Mouse (Mus musculus): ENCODE results near the gene Hbb-bh2. TPM values are rescaled to one million over a fixed set of nuclear protein-coding genes. Genes with fewer than 3 reads are reported as not detected.

The Hbb-bh2 gene
- total RNA-seq (2014; rRNA removed) (not detected in 2 replicates), polyA plus RNA-seq (2012; rRNA removed) (not detected in 2 replicates)

- Histone ChIP-seq H3K27ac (replicated peaks; ENCODE audit: insufficient read depth, low read depth, low read length) (no peak within 1 kb of the TSS), H3K36me3 (ENCODE audit: control insufficient read depth, insufficient read depth, low read length) (no peaks in the 10 kb centered on the region), H3K4me1 (ENCODE audit: control insufficient read depth, insufficient read depth, low read length) (no peaks in the 10 kb centered on the region), H3K9ac (ENCODE audit: low read depth, low read length) (no peak within 1 kb of the TSS), H3K79me2 (ENCODE audit: control insufficient read depth, insufficient read depth, low read length) (no peaks in the 10 kb centered on the region), H3K27me3 (ENCODE audit: control insufficient read depth, insufficient read depth, low read length) (no peaks in the 10 kb centered on the region), H3K4me3 (ENCODE audit: insufficient read depth, low read depth, low read length) (no peak within 1 kb of the TSS)
- no peak for DNase-seq (ENCODE audit: extremely low read depth, low read depth, low spot score)
- TF ChIP-seq POLR2A (IDR thresholded peaks at IDR 0.05; ENCODE audit: extremely low read depth, insufficient read depth, low read length), result no peak
- TF ChIP-seq CTCF (IDR thresholded peaks at IDR 0.05; ENCODE audit: low read depth, low read length), result no peak
- 58% methylated on average over 3 of the region's 3 CpGs for WGBS
Measured at GRCm38 (mm10) chr7:103840268-103840667, at the start of gene Hbb-bh2. Gene Hbb-bh2, minus strand, starts transcription at chr7:103840520.

DNA sequence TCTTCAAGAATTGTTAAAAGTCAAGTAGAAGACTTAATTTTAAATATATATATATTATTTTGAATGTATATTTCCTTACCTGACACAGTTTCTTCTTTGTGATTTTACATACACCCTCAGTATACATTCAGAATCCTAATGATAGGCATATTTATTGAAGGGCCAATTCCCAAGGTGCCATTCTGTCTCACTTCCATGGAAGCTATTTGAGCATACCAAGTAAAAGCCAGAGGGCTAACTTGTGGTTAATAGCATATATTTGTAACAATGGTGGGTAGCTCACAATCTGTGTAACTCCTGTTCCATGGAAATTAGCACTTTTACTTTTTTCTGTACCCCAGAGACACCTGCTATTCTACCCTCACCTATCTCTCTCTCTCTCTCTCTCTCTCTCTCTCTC lies 45.8 kb upstream of the Hbb-bh2 start, which contains the start of gene Olfr66:
TSS of gene Olfr66 (minus strand) at position 101 of the 400 bp plus-strand sequence.
- no peaks in the 10 kb centered on the region for H3K27me3 ChIP-seq (ENCODE audit: control insufficient read depth, insufficient read depth, low read length)
- DNase-seq (ENCODE audit: extremely low read depth, low read depth, low spot score), result no peak
- H3K36me3 ChIP-seq (ENCODE audit: control insufficient read depth, insufficient read depth, low read length), result no peaks in the 10 kb centered on the region
- no peak for TF ChIP-seq POLR2A (IDR thresholded peaks at IDR 0.05; ENCODE audit: extremely low read depth, insufficient read depth, low read length)
- no peak for TF ChIP-seq CTCF (IDR thresholded peaks at IDR 0.05; ENCODE audit: low read depth, low read length)
- H3K79me2 ChIP-seq (ENCODE audit: control insufficient read depth, insufficient read depth, low read length), result no peaks in the 10 kb centered on the region
- H3K9ac ChIP-seq (ENCODE audit: low read depth, low read length), result no peak within 1 kb of the TSS
- H3K27ac ChIP-seq (replicated peaks; ENCODE audit: insufficient read depth, low read depth, low read length), result no peak within 1 kb of the TSS
- no peaks in the 10 kb centered on the region for H3K4me1 ChIP-seq (ENCODE audit: control insufficient read depth, insufficient read depth, low read length)
- no peak within 1 kb of the TSS for H3K4me3 ChIP-seq (ENCODE audit: insufficient read depth, low read depth, low read length)

- no peak for TF ChIP-seq CTCF (IDR thresholded peaks at IDR 0.05; ENCODE audit: low read depth, low read length)
- no peak for TF ChIP-seq POLR2A (IDR thresholded peaks at IDR 0.05; ENCODE audit: extremely low read depth, insufficient read depth, low read length)
- Histone ChIP-seq H3K27ac (replicated peaks; ENCODE audit: insufficient read depth, low read depth, low read length) (no peak overlapping the region), H3K4me1 (ENCODE audit: control insufficient read depth, insufficient read depth, low read length) (no peaks in the 10 kb centered on the region), H3K36me3 (ENCODE audit: control insufficient read depth, insufficient read depth, low read length) (no peaks in the 10 kb centered on the region), H3K9ac (ENCODE audit: low read depth, low read length) (no peak overlapping the region), H3K4me3 (ENCODE audit: insufficient read depth, low read depth, low read length) (no peak overlapping the region), H3K27me3 (ENCODE audit: control insufficient read depth, insufficient read depth, low read length) (no peaks in the 10 kb centered on the region), H3K79me2 (ENCODE audit: control insufficient read depth, insufficient read depth, low read length) (no peaks in the 10 kb centered on the region)
- DNase-seq (ENCODE audit: extremely low read depth, low read depth, low spot score), result no peak
- WGBS, result 65% methylated on average over 2 of the region's 2 CpGs
Measured at GRCm38 (mm10) chr7:103877093-103877492, 36.8 kb upstream of the Hbb-bh2 start.

- Histone ChIP-seq H3K9ac (ENCODE audit: low read depth, low read length) (no peak overlapping the region), H3K36me3 (ENCODE audit: control insufficient read depth, insufficient read depth, low read length) (no peaks in the 10 kb centered on the region), H3K4me1 (ENCODE audit: control insufficient read depth, insufficient read depth, low read length) (no peaks in the 10 kb centered on the region), H3K4me3 (ENCODE audit: insufficient read depth, low read depth, low read length) (no peak overlapping the region), H3K79me2 (ENCODE audit: control insufficient read depth, insufficient read depth, low read length) (no peaks in the 10 kb centered on the region), H3K27ac (replicated peaks; ENCODE audit: insufficient read depth, low read depth, low read length) (no peak overlapping the region), H3K27me3 (ENCODE audit: control insufficient read depth, insufficient read depth, low read length) (no peaks in the 10 kb centered on the region)
- WGBS, result 37% methylated on average over 5 of the region's 5 CpGs
- TF ChIP-seq POLR2A (IDR thresholded peaks at IDR 0.05; ENCODE audit: extremely low read depth, insufficient read depth, low read length) (no peak), CTCF (IDR thresholded peaks at IDR 0.05; ENCODE audit: low read depth, low read length) (no peak)
- DNase-seq (ENCODE audit: extremely low read depth, low read depth, low spot score), result no peak
Measured at GRCm38 (mm10) chr7:103874451-103874850, 34.1 kb upstream of the Hbb-bh2 start.

DNA sequence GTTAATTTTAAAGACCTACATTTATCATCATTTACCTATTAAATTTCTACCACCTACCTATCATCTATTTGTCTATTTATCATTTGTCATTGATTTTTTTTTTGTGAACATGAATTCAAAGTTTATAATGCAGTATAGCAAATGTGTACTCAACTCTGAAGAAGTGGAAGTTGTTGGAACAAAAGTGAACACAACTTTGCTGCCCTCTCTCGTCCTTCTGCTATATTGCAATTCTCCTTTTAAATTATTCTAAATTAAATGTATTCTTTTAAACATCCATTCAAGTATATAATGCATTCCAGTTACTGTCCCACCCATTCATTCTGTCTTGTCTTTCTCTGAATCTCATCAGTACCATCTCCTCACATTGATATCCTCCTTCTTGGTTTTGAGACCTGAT lies 32.7 kb upstream of the Hbb-bh2 start:
- no peaks in the 10 kb centered on the region for H3K79me2 ChIP-seq (ENCODE audit: control insufficient read depth, insufficient read depth, low read length)
- H3K4me1 ChIP-seq (ENCODE audit: control insufficient read depth, insufficient read depth, low read length), result no peaks in the 10 kb centered on the region
- DNase-seq (ENCODE audit: extremely low read depth, low read depth, low spot score), result no peak
- no peak for TF ChIP-seq POLR2A (IDR thresholded peaks at IDR 0.05; ENCODE audit: extremely low read depth, insufficient read depth, low read length)
- no peak for TF ChIP-seq CTCF (IDR thresholded peaks at IDR 0.05; ENCODE audit: low read depth, low read length)
- no peak overlapping the region for H3K4me3 ChIP-seq (ENCODE audit: insufficient read depth, low read depth, low read length)
- no peaks in the 10 kb centered on the region for H3K27me3 ChIP-seq (ENCODE audit: control insufficient read depth, insufficient read depth, low read length)
- H3K9ac ChIP-seq (ENCODE audit: low read depth, low read length), result no peak overlapping the region
- no peaks in the 10 kb centered on the region for H3K36me3 ChIP-seq (ENCODE audit: control insufficient read depth, insufficient read depth, low read length)
- H3K27ac ChIP-seq (replicated peaks; ENCODE audit: insufficient read depth, low read depth, low read length), result no peak overlapping the region
- 5% methylated on average over 1 of the region's 1 CpGs for WGBS

- no peak overlapping the region for H3K9ac ChIP-seq (ENCODE audit: low read depth, low read length)
- TF ChIP-seq CTCF (IDR thresholded peaks at IDR 0.05; ENCODE audit: low read depth, low read length) (no peak), POLR2A (IDR thresholded peaks at IDR 0.05; ENCODE audit: extremely low read depth, insufficient read depth, low read length) (no peak)
- H3K4me1 ChIP-seq (ENCODE audit: control insufficient read depth, insufficient read depth, low read length), result no peaks in the 10 kb centered on the region
Measured at GRCm38 (mm10) chr7:103870667-103871066, 30.3 kb upstream of the Hbb-bh2 start.

More at GRCm38 (mm10) chr7:103870667-103871066, 30.3 kb upstream of the Hbb-bh2 start:
- Histone ChIP-seq H3K79me2 (ENCODE audit: control insufficient read depth, insufficient read depth, low read length) (no peaks in the 10 kb centered on the region), H3K27me3 (ENCODE audit: control insufficient read depth, insufficient read depth, low read length) (no peaks in the 10 kb centered on the region), H3K27ac (replicated peaks; ENCODE audit: insufficient read depth, low read depth, low read length) (no peak overlapping the region), H3K4me3 (ENCODE audit: insufficient read depth, low read depth, low read length) (no peak overlapping the region), H3K36me3 (ENCODE audit: control insufficient read depth, insufficient read depth, low read length) (no peaks in the 10 kb centered on the region)
- no peak for DNase-seq (ENCODE audit: extremely low read depth, low read depth, low spot score)
